Mouse (Mus musculus) spleen, adult 2 months (tissue): ENCODE data around the gene Lgals1. TPM values are rescaled to one million over a fixed set of nuclear protein-coding genes. Genes with fewer than 3 reads are reported as not detected.
A peak's percentile ranks its signal among the peaks of the same experiment; 100 is the strongest.

ENCODE experiments used
- DNase-seq, 2 experiments: peaks; one replicate each; pipeline versions ENCODE4 v3.0.0 to v3.0.0-alpha.2; 2012 to 2021; ENCODE audit warnings: low spot score in 2 of 2, low read depth in 1 of 2
- H3K27ac ChIP-seq: fragments of 200-500 bp; 2 replicates; pipeline ENCODE4 v1.5.1; 2012; ENCODE audit warnings: low read length, inconsistent platforms; ENCODE audit not compliant: insufficient read depth
- H3K27me3 ChIP-seq: fragments of 200-500 bp; 2 replicates; pipeline ENCODE4 v1.6.1; 2012; ENCODE audit warnings: mild to moderate bottlenecking, moderate library complexity, low read length, inconsistent platforms; ENCODE audit not compliant: control insufficient read depth, insufficient read depth
- H3K36me3 ChIP-seq: fragments of 200-500 bp; 2 replicates; pipeline ENCODE4 v1.6.1; 2012; ENCODE audit warnings: mild to moderate bottlenecking, low read length, inconsistent platforms; ENCODE audit not compliant: control insufficient read depth, insufficient read depth
- H3K4me1 ChIP-seq: fragments of 200-500 bp; 2 replicates; pipeline ENCODE4 v1.6.1; 2011; ENCODE audit warnings: inconsistent platforms; ENCODE audit not compliant: control insufficient read depth, insufficient read depth, insufficient read length
- H3K4me3 ChIP-seq: fragments of 200-500 bp; 2 replicates; pipeline ENCODE4 v1.5.1; 2011; ENCODE audit warnings: mild to moderate bottlenecking, inconsistent platforms; ENCODE audit not compliant: insufficient read depth, insufficient read length; ENCODE audit errors: extremely low read depth
- CTCF ChIP-seq: fragments of 200-500 bp; IDR thresholded peaks from 2 replicates; pipeline ENCODE4 v1.5.1; 2011; ENCODE audit warnings: mild to moderate bottlenecking, inconsistent platforms; ENCODE audit not compliant: insufficient read depth, insufficient read length, insufficient replicate concordance; ENCODE audit errors: extremely low read depth
- POLR2A ChIP-seq: fragments of 200-500 bp; IDR thresholded peaks from 2 replicates; pipeline ENCODE4 v1.6.1; 2011; ENCODE audit warnings: low read depth, low read length, inconsistent platforms
- WGBS: fragments of 180-500 bp; shearing (Covaris S2); methylation state at CpG from one replicate; pipeline ENCODE4 v1.1.7; 2018; 5-methylcytosine and 5-hydroxymethylcytosine counted together
- polyA plus RNA-seq: library from polyadenylated mRNA; depleted of rRNA; stranded (reverse); fragments of >200 nt; gene quantifications from 2 replicates; pipeline ENCODE4 v1.2.3, GENCODE M21; 2012; rRNA removed

Lgals1 gene
- polyA plus RNA-seq, 1 experiment, result 75.4 TPM

- Histone ChIP-seq H3K27ac (no peak overlapping the region), H3K4me3 (no peak overlapping the region), H3K4me1 (no peaks in the 10 kb centered on the region), H3K36me3 (no peaks in the 10 kb centered on the region), H3K27me3 (no peaks in the 10 kb centered on the region)
- no peak for DNase-seq
- TF ChIP-seq CTCF (peak; percentile 47; the same call in 1 of the 2 replicates), POLR2A (no peak)
- 37% methylated on average over 2 of the region's 2 CpGs for WGBS
Measured at GRCm38 (mm10) chr15:78962885-78963284, 36.4 kb downstream of the Lgals1 start.

GRCm38 (mm10) chr15:78971626-78972025 lies 45.1 kb downstream of the Lgals1 start:
- TF ChIP-seq POLR2A (no peak), CTCF (no peak)
- WGBS, result 61% methylated on average over 6 of the region's 6 CpGs
- no peaks in the 10 kb centered on the region for H3K27me3 ChIP-seq
- H3K4me3 ChIP-seq, result no peak overlapping the region
- no peak for DNase-seq
- H3K27ac ChIP-seq, result no peak overlapping the region
- no peaks in the 10 kb centered on the region for H3K4me1 ChIP-seq
- H3K36me3 ChIP-seq, result no peaks in the 10 kb centered on the region

- H3K27ac ChIP-seq, result no peak overlapping the region
- no peaks in the 10 kb centered on the region for H3K36me3 ChIP-seq
- no peaks in the 10 kb centered on the region for H3K27me3 ChIP-seq
- no peak for DNase-seq
- H3K4me3 ChIP-seq, result no peak overlapping the region
- H3K4me1 ChIP-seq, result no peaks in the 10 kb centered on the region
- TF ChIP-seq CTCF, result no peak
- no peak for TF ChIP-seq POLR2A
- WGBS, result 92% methylated on average over 7 of the region's 7 CpGs
Measured at GRCm38 (mm10) chr15:78973950-78974349, 47.4 kb downstream of the Lgals1 start.

GRCm38 (mm10) chr15:78977676-78978159 lies 51.2 kb downstream of the Lgals1 start:
- Histone ChIP-seq H3K4me3 (no peak overlapping the region), H3K27me3 (no peaks in the 10 kb centered on the region), H3K4me1 (peaks cover 4% of the 10 kb centered on the region; the same call in 1 of the 2 replicates), H3K36me3 (no peaks in the 10 kb centered on the region), H3K27ac (no peak overlapping the region)
- 91% methylated on average over 8 of the region's 8 CpGs for WGBS
- no peak for DNase-seq
- TF ChIP-seq CTCF, result no peak

GRCm38 (mm10) chr15:78978875-78979274 lies 52.4 kb downstream of the Lgals1 start:
- no peak for DNase-seq
- no peak overlapping the region; the same call in 1 of the 2 replicates for H3K27ac ChIP-seq
- WGBS, result 16% methylated on average over 4 of the region's 4 CpGs
- no peaks in the 10 kb centered on the region for H3K36me3 ChIP-seq
- no peak overlapping the region for H3K4me3 ChIP-seq
- H3K4me1 ChIP-seq, result peaks cover 8% of the 10 kb centered on the region; the same call in 1 of the 2 replicates
- H3K27me3 ChIP-seq, result no peaks in the 10 kb centered on the region
- no peak for TF ChIP-seq CTCF
- TF ChIP-seq POLR2A, result no peak

Other genes starting within 250 kb of the Lgals1 start
- 0.20 and 0.29 TPM in 2 replicates for gene Elfn2, start 208.0 kb upstream of the Lgals1 start, polyA plus RNA-seq
- gene Mfng, start 153.2 kb upstream of the Lgals1 start, polyA plus RNA-seq, result 66.0 and 78.6 TPM in 2 replicates
- gene Card10, start 123.7 kb upstream of the Lgals1 start, polyA plus RNA-seq, result 6.4 and 7.4 TPM in 2 replicates
- gene Cdc42ep1, start 84.1 kb upstream of the Lgals1 start, polyA plus RNA-seq, result 29.6 and 31.3 TPM in 2 replicates
- gene Lgals2, start 71.2 kb upstream of the Lgals1 start, polyA plus RNA-seq, result 0.32 and 0.73 TPM in 2 replicates
- gene Gga1, start 49.5 kb upstream of the Lgals1 start, polyA plus RNA-seq, result 70.2 and 89.3 TPM in 2 replicates
- 0.12 and 0.13 TPM in 2 replicates for gene Gm49510, start 27.1 kb upstream of the Lgals1 start, polyA plus RNA-seq
- gene Sh3bp1, start 27.0 kb upstream of the Lgals1 start, polyA plus RNA-seq, result 182 and 272 TPM in 2 replicates
- 13.1 and 23.5 TPM in 2 replicates for gene Pdxp, start 12.8 kb upstream of the Lgals1 start, polyA plus RNA-seq
- 14.2 TPM in 2 replicates for gene Nol12, start 8.2 kb downstream of the Lgals1 start, polyA plus RNA-seq
- gene Triobp, start 21.0 kb downstream of the Lgals1 start, polyA plus RNA-seq, result 40.9 and 44.8 TPM in 2 replicates
- 14.3 and 25.4 TPM in 2 replicates for gene H1f0, start 101.7 kb downstream of the Lgals1 start, polyA plus RNA-seq
- gene Galr3, start 115.2 kb downstream of the Lgals1 start, polyA plus RNA-seq, result 0.39 and 1.0 TPM in 2 replicates
- 57.3 and 78.9 TPM in 2 replicates for gene Ankrd54, start 136.2 kb downstream of the Lgals1 start, polyA plus RNA-seq
- gene Eif3l, start 148.5 kb downstream of the Lgals1 start, polyA plus RNA-seq, result 85.7 and 97.2 TPM in 2 replicates
- 20.0 and 24.9 TPM in 2 replicates for gene Micall1, start 182.2 kb downstream of the Lgals1 start, polyA plus RNA-seq
- 20.3 and 25.4 TPM in 2 replicates for gene Polr2f, start 214.3 kb downstream of the Lgals1 start, polyA plus RNA-seq
- 0.53 and 0.83 TPM in 2 replicates for gene 1700088E04Rik, start 214.5 kb downstream of the Lgals1 start, polyA plus RNA-seq
- 0.75 and 2.0 TPM in 2 replicates for gene Sox10, start 238.5 kb downstream of the Lgals1 start, polyA plus RNA-seq